Mouse (Mus musculus): ENCODE measurements around the gene Ephx1. TPM values are rescaled to one million over a fixed set of nuclear protein-coding genes. Genes with fewer than 3 reads are reported as not detected.
A peak's percentile ranks its signal among the peaks of the same experiment; 100 is the strongest.
"Not testable (repeated sequence)": the region's sequence is repeated elsewhere in the genome, so short reads cannot be mapped to it uniquely, and the experiment has no call there.

The Ephx1 gene
- polyA plus RNA-seq, 1 experiment from 2014 or later: 16.9 TPM

- Histone ChIP-seq H3K4me3 (replicated peaks; ENCODE audit: low read length) (no peak overlapping the region), H3K4me2 (ENCODE audit: low read depth, low read length) (no peak overlapping the region), H3K9me3 (replicated peaks; ENCODE audit: control insufficient read depth, low read length) (no peaks in the 10 kb centered on the region), H3K9ac (ENCODE audit: low read length) (no peak overlapping the region), H3K36me3 (ENCODE audit: control insufficient read depth, insufficient read depth, low read length) (no peaks in the 10 kb centered on the region), H3K4me1 (ENCODE audit: control insufficient read depth, insufficient read depth, low read length) (no peaks in the 10 kb centered on the region), H3K27me3 (ENCODE audit: control insufficient read depth, insufficient read depth, low read length) (no peaks in the 10 kb centered on the region), H3K27ac (ENCODE audit: low read length) (no peak overlapping the region)
- ATAC-seq (ENCODE audit: insufficient read depth, low FRiP score): no peak
- WGBS: 51% methylated on average over 1 of the region's 1 CpGs
Observed at GRCm38 (mm10) chr1:181047520-181047919, 26.8 kb upstream of the Ephx1 start.

- H3K4me2 ChIP-seq (ENCODE audit: low read depth, low read length): no peak overlapping the region
- no peaks in the 10 kb centered on the region; the same call in 1 of the 2 replicates for H3K27me3 ChIP-seq (ENCODE audit: control insufficient read depth, insufficient read depth, low read length)
- H3K27ac ChIP-seq (ENCODE audit: low read length): no peak overlapping the region
- no peaks in the 10 kb centered on the region for H3K36me3 ChIP-seq (ENCODE audit: control insufficient read depth, insufficient read depth, low read length)
- no peaks in the 10 kb centered on the region for H3K4me1 ChIP-seq (ENCODE audit: control insufficient read depth, insufficient read depth, low read length)
- H3K4me3 ChIP-seq (replicated peaks; ENCODE audit: low read length): no peak overlapping the region
- no peaks in the 10 kb centered on the region for H3K9me3 ChIP-seq (replicated peaks; ENCODE audit: control insufficient read depth, low read length)
- ATAC-seq (ENCODE audit: insufficient read depth, low FRiP score): no peak
- 12% methylated on average over 4 of the region's 4 CpGs for WGBS
- no peak overlapping the region for H3K9ac ChIP-seq (ENCODE audit: low read length)
Observed at GRCm38 (mm10) chr1:181039652-181040051, 18.9 kb upstream of the Ephx1 start.

- no peaks in the 10 kb centered on the region; the same call in 1 of the 2 replicates for H3K27me3 ChIP-seq (ENCODE audit: control insufficient read depth, insufficient read depth, low read length)
- no peaks in the 10 kb centered on the region for H3K9me3 ChIP-seq (replicated peaks; ENCODE audit: control insufficient read depth, low read length)
- no peak for ATAC-seq (ENCODE audit: insufficient read depth, low FRiP score)
- H3K4me3 ChIP-seq (replicated peaks; ENCODE audit: low read length): no peak overlapping the region
- H3K9ac ChIP-seq (ENCODE audit: low read length): no peak overlapping the region
- H3K4me1 ChIP-seq (ENCODE audit: control insufficient read depth, insufficient read depth, low read length): no peaks in the 10 kb centered on the region
- no peaks in the 10 kb centered on the region for H3K36me3 ChIP-seq (ENCODE audit: control insufficient read depth, insufficient read depth, low read length)
- H3K27ac ChIP-seq (ENCODE audit: low read length): no peak overlapping the region
- 57% methylated on average over 4 of the region's 4 CpGs for WGBS
- H3K4me2 ChIP-seq (ENCODE audit: low read depth, low read length): no peak overlapping the region
Observed at GRCm38 (mm10) chr1:181037623-181038022, 16.9 kb upstream of the Ephx1 start.

- H3K4me2 ChIP-seq (ENCODE audit: low read depth, low read length); H3K4me1 ChIP-seq (ENCODE audit: control insufficient read depth, insufficient read depth, low read length); H3K9ac ChIP-seq (ENCODE audit: low read length); H3K27ac ChIP-seq (ENCODE audit: low read length); H3K4me3 ChIP-seq (replicated peaks; ENCODE audit: low read length); H3K27me3 ChIP-seq (ENCODE audit: control insufficient read depth, insufficient read depth, low read length); H3K9me3 ChIP-seq (replicated peaks; ENCODE audit: control insufficient read depth, low read length); H3K36me3 ChIP-seq (ENCODE audit: control insufficient read depth, insufficient read depth, low read length): not testable (repeated sequence)
- ATAC-seq (ENCODE audit: insufficient read depth, low FRiP score): peak; percentile 77; the same call in 1 of the 2 replicates
- WGBS: 73% methylated on average over 5 of the region's 5 CpGs
Observed at GRCm38 (mm10) chr1:181035015-181035778, 14.5 kb upstream of the Ephx1 start.

DNA sequence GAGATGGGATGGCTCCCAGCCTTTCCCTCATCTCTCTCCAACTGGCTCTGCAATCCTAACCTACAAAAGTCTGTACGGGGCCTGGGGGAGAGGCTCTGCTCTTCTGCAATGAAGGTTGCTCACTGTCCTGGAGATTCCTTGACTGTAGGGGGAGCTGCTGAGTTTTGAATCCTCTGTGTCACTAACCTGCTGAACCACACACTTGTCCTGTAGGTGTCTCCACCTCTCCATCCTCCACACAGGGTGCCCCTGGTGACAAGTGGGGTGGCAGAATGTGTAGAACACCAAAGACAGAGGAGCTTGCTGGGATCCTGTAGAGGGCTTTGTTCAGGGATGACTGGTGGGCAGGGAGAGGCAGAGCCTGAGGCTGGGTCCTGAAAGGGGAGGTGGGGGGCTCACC lies 1.6 kb upstream of the Ephx1 start:
- ATAC-seq (ENCODE audit: insufficient read depth, low FRiP score): peak; percentile 51; the same call in 1 of the 2 replicates
- no peaks in the 10 kb centered on the region for H3K27me3 ChIP-seq (ENCODE audit: control insufficient read depth, insufficient read depth, low read length)
- H3K4me3 ChIP-seq (replicated peaks; ENCODE audit: low read length): no peak overlapping the region
- H3K9ac ChIP-seq (ENCODE audit: low read length): no peak overlapping the region
- 0 out of 2 replicates have a peak, but pooled peaks cover 4% of the 10 kb centered on the region for H3K4me1 ChIP-seq (ENCODE audit: control insufficient read depth, insufficient read depth, low read length)
- no peaks in the 10 kb centered on the region for H3K36me3 ChIP-seq (ENCODE audit: control insufficient read depth, insufficient read depth, low read length)
- H3K4me2 ChIP-seq (ENCODE audit: low read depth, low read length): no peak overlapping the region
- H3K9me3 ChIP-seq (replicated peaks; ENCODE audit: control insufficient read depth, low read length): no peaks in the 10 kb centered on the region
- no peak overlapping the region for H3K27ac ChIP-seq (ENCODE audit: low read length)
- WGBS: 22% methylated on average over 1 of the region's 1 CpGs

GRCm38 (mm10) chr1:181021488-181021865 lies 773 bp upstream of the Ephx1 start:
- Histone ChIP-seq H3K36me3 (ENCODE audit: control insufficient read depth, insufficient read depth, low read length) (no peaks in the 10 kb centered on the region), H3K9me3 (replicated peaks; ENCODE audit: control insufficient read depth, low read length) (no peaks in the 10 kb centered on the region), H3K4me3 (replicated peaks; ENCODE audit: low read length) (no peak overlapping the region), H3K9ac (ENCODE audit: low read length) (no peak overlapping the region), H3K27ac (ENCODE audit: low read length) (no peak overlapping the region), H3K4me1 (ENCODE audit: control insufficient read depth, insufficient read depth, low read length) (peaks cover 4% of the 10 kb centered on the region; the same call in 1 of the 2 replicates), H3K27me3 (ENCODE audit: control insufficient read depth, insufficient read depth, low read length) (no peaks in the 10 kb centered on the region), H3K4me2 (ENCODE audit: low read depth, low read length) (no peak overlapping the region)
- 64% methylated on average over 7 of the region's 7 CpGs for WGBS
- ATAC-seq (ENCODE audit: insufficient read depth, low FRiP score): no peak

DNA sequence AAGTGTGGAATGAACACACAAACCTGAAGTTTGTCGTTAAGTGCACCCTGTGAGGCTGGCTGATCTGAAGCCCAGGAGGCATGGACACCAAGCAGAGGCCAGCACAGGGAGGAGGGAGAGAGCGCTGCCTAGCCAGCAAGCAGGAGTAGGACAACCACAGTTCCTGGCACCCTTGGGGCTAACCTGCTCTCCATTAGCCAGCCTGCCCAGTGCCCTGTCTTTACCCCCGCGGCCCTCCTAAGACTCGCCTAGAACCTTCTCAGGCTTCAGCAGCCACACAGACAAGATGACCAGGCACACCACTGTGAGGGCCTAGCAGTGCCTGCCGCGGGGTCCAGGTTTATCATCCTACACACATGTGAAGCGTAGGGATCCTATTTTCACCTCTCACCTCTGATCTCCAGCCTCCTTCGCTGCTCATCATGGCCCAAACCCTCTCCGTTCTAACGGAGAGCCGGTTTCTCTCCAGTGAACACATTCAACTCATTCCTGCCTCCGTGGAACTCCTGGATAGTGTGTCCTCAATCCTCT lies 2.7 kb downstream of the Ephx1 start:
- Histone ChIP-seq H3K4me2 (ENCODE audit: low read depth, low read length) (no peak overlapping the region), H3K27ac (ENCODE audit: low read length) (no peak overlapping the region)
- 67% methylated on average over 13 of the region's 13 CpGs for WGBS

DNA sequence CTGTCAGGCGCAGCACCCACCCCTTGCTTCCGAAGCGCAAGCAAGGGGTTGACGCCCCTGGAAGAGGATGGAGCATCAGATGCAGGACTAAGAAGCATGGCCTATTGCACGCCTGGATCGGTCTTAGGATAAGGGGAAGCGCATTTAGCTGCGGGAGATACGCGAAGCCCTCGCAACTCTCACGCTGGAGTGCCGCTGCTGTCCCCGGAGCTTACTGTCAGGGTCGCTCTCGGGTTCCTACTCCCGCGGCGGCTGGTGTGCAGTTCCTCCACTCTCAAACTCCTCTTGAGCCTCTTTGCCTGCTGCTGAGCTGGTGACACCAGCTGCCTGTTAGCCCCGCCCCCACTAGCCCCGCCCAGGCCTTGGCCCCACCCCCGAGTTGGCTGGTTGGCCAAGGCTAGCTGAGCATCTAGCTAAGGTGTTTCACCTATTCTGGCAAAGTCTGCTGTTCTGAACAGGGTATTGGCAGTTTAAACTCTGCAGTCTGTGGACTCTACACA lies 3.4 kb downstream of the Ephx1 start:
- no peaks in the 10 kb centered on the region for H3K9me3 ChIP-seq (replicated peaks; ENCODE audit: control insufficient read depth, low read length)
- 1% methylated on average over 22 of the region's 22 CpGs for WGBS
- ATAC-seq (ENCODE audit: insufficient read depth, low FRiP score): peak; percentile 81; the same call in 1 of the 2 replicates
- peak overlapping the region; percentile 53 for H3K4me3 ChIP-seq (replicated peaks; ENCODE audit: low read length)
- no peaks in the 10 kb centered on the region for H3K27me3 ChIP-seq (ENCODE audit: control insufficient read depth, insufficient read depth, low read length)
- H3K27ac ChIP-seq (ENCODE audit: low read length): peak overlapping the region; percentile 79
- peaks cover 23% of the 10 kb centered on the region for H3K4me1 ChIP-seq (ENCODE audit: control insufficient read depth, insufficient read depth, low read length)
- H3K9ac ChIP-seq (ENCODE audit: low read length): peak overlapping the region; percentile 68
- peak overlapping the region; percentile 98 for H3K4me2 ChIP-seq (ENCODE audit: low read depth, low read length)
- no peaks in the 10 kb centered on the region for H3K36me3 ChIP-seq (ENCODE audit: control insufficient read depth, insufficient read depth, low read length)

More for the DNA sequence above, 2.7 kb downstream of the Ephx1 start:
- Histone ChIP-seq H3K9me3 (replicated peaks; ENCODE audit: control insufficient read depth, low read length) (no peaks in the 10 kb centered on the region), H3K4me1 (ENCODE audit: control insufficient read depth, insufficient read depth, low read length) (peaks cover 23% of the 10 kb centered on the region), H3K36me3 (ENCODE audit: control insufficient read depth, insufficient read depth, low read length) (no peaks in the 10 kb centered on the region), H3K27me3 (ENCODE audit: control insufficient read depth, insufficient read depth, low read length) (no peaks in the 10 kb centered on the region), H3K9ac (ENCODE audit: low read length) (no peak overlapping the region; the same call in 1 of the 2 replicates), H3K4me3 (replicated peaks; ENCODE audit: low read length) (no peak overlapping the region)
- ATAC-seq (ENCODE audit: insufficient read depth, low FRiP score): no peak

DNA sequence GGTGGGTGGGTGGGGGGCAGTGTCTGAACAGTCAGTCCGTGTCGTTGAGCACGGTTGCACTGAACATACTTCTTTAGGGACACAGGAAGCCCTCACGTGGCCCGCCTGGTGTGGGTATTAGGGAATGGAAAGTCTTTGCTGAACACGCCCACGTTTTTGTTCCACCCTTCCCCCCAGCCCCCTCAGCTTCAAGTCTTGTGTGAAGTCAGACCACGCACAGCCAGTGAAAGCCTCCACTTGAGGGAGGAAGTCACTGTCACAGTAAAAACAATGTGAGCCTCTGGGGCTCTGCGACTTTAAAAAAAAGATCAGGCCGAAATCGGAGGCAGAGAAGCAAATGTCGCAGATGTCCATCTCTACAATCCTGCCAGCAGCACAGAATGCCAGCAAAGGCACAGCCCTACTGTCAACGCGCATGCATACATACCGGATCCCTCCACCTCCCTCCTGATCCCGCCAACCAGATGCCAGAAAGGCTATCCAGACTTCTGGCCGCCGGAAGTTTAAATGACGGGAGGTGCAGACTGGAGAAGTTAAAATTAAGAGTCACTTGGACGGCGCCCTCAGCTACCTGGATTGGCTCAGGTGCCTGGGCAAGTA lies 4.1 kb downstream of the Ephx1 start:
- WGBS: 2% methylated on average over 21 of the region's 21 CpGs
- peak; percentile 63; the same call in 1 of the 2 replicates for ATAC-seq (ENCODE audit: insufficient read depth, low FRiP score)
- Histone ChIP-seq H3K4me1 (ENCODE audit: control insufficient read depth, insufficient read depth, low read length) (peaks cover 23% of the 10 kb centered on the region), H3K4me3 (replicated peaks; ENCODE audit: low read length) (peak overlapping the region; percentile 53), H3K9ac (ENCODE audit: low read length) (peak overlapping the region; percentile 68), H3K27me3 (ENCODE audit: control insufficient read depth, insufficient read depth, low read length) (no peaks in the 10 kb centered on the region), H3K36me3 (ENCODE audit: control insufficient read depth, insufficient read depth, low read length) (no peaks in the 10 kb centered on the region), H3K4me2 (ENCODE audit: low read depth, low read length) (peak overlapping the region; percentile 98), H3K27ac (ENCODE audit: low read length) (peak overlapping the region; percentile 79), H3K9me3 (replicated peaks; ENCODE audit: control insufficient read depth, low read length) (no peaks in the 10 kb centered on the region)

Measured in stomach, embryonic 16.5 days (tissue).